Mouse (Mus musculus) kidney, postnatal 36 days (tissue): Measurements from ENCODE around the gene Map2k6.
A peak's percentile ranks its signal among the peaks of the same experiment; 100 is the strongest.

Experiments used
- DNase-seq, 2 experiments: peaks; one replicate each; pipeline ENCODE4 v3.0.0; 2021 to 2022; ENCODE audit warnings: mixed read lengths in 2 of 2

The Map2k6 gene

DNA sequence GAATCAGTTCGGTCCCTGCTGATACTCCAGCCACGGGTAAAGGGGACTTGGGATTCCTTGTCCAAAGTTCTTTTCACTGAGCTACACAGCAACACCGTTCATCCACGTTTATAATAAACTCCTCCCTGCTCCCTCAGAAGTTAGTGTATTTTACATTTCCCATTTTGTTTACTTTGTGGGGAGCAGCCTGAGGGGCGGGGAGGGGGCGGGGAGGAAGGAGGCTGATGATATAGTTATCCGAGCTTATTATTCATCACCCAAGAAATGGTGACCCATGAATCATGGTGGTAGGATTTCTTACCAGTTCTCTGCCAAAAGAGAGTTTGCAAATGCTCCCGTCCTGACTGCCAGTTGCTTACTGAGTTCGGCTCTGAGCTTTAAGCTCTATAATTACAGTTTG, 6.7 kb downstream of the Map2k6 start:
- no peak for DNase-seq

GRCm38 (mm10) chr11:110409131-110409530, 10.2 kb downstream of the Map2k6 start:
- no peak for DNase-seq

DNA sequence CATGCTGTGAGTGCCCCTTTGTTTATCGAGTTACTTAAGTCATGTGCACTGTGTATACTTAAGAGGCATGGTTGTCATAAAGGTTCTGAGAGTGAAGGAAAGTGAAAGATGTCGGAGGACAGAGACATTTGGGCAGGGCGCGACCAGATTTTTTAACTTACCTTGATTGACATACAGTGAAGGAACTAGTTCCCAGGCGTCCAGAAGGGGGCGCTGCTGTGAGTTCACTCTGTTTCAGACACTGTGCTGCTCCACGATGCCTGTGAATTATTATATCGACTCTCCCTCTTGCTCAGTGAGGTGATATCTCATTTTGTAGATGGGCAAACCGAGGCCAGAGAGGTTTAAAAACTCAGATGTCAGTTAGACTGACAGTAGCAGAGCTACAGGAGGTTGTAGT, 10.9 kb downstream of the Map2k6 start:
- DNase-seq, result peak in 1 of 2 experiments; percentile 75

- DNase-seq, result no peak
These were observed 12.7 kb downstream of the Map2k6 start for GRCm38 (mm10) chr11:110411596-110411995.

- no peak for DNase-seq
These were observed 15.3 kb downstream of the Map2k6 start for GRCm38 (mm10) chr11:110414263-110414662.

DNA sequence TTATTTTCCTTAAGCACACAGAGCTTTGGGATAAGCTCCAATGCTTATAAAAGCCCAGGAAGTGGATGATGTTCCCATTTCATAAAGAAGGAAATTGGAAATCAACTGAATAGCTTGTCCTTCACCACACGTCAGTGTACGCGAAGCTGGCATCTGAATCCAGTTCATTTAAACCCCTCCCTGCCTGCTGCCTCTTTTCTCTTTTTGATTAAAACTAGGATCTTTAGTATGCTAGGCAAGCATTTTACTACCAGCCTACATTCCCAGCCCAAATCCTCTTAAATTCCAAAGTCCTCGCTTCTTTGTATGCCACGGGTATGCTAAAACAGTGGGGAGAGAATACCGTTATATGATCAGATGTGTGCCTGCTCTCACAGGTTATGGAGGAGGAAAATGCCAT, 17.8 kb downstream of the Map2k6 start:
- DNase-seq, result no peak

GRCm38 (mm10) chr11:110420463-110420862, 21.5 kb downstream of the Map2k6 start:
- DNase-seq, result no peak

- no peak for DNase-seq
These were observed 27.7 kb downstream of the Map2k6 start for GRCm38 (mm10) chr11:110426572-110427145.

DNA sequence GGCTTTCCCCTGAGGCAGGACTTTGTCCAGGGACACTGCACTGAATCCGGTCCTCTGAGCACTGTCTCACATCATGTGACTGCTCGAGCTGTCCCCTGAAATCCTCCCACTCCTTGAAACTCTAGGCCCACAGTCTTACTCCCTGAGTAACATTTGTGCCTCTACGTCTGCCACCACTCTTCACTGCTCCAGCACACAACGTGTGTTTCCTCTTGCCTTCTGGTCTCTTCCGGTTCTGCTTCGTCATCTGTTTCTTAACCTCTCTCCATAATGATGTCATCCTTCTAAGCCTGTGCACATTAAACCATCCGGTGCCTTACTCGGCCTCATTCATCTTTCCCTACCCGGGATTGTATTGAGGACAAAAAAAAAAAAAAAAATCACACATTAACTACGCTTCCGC, 28.2 kb downstream of the Map2k6 start:
- DNase-seq, result peak; percentile 35 to 43

GRCm38 (mm10) chr11:110428999-110429398, 30.1 kb downstream of the Map2k6 start:
- no peak for DNase-seq

- DNase-seq, result no peak
These were observed 31.0 kb downstream of the Map2k6 start for GRCm38 (mm10) chr11:110429837-110430418.

GRCm38 (mm10) chr11:110435839-110436556, 37.1 kb downstream of the Map2k6 start:
- no peak for DNase-seq

GRCm38 (mm10) chr11:110436998-110437397, 38.1 kb downstream of the Map2k6 start:
- no peak for DNase-seq

DNA sequence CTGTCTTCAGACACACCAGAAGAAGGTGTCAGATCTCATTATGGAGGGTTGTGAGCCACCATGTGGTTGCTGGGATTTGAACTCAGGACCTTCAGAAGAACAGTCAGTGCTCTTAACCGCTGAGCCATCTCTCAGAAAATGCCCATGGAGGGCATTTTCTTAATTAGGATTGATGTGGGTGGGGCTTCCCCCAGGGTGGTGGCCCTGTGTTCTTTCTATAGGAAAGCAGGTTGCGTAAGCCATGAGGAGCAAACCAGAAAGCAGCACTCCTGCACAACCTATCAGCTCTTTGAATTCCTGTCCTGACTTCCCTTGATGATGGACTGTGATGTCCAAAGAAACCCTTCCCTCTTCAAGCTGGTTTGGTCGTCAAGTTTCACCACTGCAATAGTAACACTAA, 39.2 kb downstream of the Map2k6 start:
- DNase-seq, result no peak

DNA sequence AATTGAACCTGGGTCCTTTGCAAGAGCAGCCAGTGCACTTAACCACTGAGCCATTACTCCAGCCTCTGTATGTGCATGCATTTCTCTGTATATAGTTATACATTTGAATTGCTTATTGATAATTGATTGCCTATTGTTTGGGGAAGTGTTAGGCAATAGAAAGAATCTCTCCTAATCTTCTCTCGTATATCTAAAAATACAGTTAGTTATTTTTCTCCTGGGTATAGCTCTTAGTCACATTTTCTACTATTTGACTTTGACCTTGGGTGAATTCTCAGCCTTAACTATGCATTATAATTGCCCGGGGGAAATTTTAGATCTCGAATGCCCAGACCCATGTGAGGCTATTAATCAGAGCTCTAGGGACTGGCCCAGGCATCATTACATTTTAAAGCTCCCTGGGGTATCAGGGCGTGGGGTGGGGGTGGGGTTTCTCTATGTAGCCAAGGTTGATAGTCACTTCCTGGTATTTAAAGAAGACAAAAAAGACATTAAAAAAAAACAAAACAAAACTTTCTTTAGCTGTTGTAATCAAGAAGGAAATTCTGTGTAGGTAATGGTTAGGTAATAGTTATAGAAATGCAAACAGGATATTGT, 39.9 kb downstream of the Map2k6 start:
- no peak for DNase-seq

- DNase-seq, result no peak
These were observed 40.4 kb downstream of the Map2k6 start for GRCm38 (mm10) chr11:110439354-110439753.

DNA sequence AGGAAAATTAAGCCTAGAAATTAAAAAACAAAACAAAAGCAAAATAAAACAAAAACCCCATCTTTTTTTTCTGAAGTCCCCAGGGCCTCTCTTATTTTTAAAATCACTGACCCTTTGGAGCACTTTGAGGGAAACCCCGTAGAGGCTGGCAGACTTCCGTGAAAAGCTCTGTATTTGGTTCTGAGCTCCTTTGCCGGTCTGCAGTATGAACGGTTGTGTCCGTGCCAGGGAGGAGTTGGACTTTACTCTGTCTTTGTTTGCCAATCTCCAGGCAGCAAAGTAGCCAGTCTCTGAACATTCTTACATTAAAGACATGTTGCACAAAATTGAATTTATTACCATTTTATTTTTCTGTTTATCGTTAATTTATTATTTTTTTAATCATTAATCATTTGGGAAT, 45.7 kb downstream of the Map2k6 start:
- peak; percentile 78 to 79 for DNase-seq

DNA sequence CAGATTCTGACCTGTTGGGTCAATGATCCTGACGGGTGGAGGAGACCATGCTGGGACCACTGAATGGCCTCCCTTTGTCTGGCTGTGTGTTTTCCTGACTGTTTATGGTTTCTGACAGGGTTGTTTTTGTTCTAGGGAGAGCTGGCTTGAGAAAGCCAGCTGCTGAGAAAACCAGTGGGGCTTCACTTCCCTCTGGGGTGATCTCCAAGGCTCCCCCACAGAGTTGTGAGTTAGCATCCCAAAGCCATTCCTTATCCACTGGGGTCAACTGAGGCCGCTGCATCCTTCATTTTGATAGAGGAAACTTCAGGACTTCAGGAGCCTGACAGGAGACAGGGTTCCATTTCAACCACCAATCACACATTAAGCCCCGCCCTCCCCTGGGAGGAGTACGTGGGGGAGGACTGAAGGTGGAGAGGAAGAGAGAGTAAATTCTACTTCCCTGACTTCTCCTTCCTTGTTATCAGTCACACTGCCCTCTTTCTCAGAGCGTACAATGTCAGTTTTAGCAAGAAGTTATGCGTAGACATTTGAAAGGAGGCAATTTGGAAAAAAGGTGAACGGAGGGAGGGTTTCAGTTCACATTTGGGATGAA, 49.3 kb downstream of the Map2k6 start:
- DNase-seq, result peak; percentile 62 to 76

- peak; percentile 68 to 76 for DNase-seq
These were observed 49.8 kb downstream of the Map2k6 start for GRCm38 (mm10) chr11:110448726-110449161.

GRCm38 (mm10) chr11:110449183-110449582, 50.3 kb downstream of the Map2k6 start:
- DNase-seq, result no peak

DNA sequence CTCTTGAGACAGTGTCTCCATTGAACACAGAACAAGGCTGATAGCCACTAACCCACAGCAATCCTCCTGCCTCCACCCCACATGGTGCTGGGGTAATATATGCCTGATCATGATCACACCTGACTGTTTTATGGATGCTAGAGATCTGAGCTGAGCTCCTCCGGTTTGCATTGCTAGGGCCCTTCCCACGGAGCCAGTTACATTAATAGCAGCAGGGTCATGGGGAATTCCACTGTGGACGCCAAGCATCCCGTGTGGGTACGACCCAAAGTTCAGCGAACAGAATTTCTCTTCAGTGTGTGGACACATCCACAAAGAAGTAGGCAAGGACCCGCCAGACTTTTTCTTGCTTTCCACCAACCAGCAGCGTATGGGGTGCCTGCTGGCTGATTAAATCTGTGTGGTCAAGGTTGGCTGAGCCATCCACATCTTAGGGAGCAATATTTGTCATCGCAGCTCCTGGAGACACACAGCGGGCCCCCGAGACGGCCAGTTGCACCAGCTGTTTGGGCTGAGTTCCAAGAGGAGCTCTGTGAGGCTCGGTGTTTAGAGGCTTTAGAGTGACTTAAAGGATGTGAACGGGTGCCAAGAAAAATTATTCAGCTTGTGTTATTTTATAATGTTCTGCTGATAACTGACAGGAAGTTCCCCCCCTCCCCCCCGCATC, 51.3 kb downstream of the Map2k6 start:
- DNase-seq, result peak; percentile 34 to 46

- DNase-seq, result no peak
These were observed 51.8 kb downstream of the Map2k6 start for GRCm38 (mm10) chr11:110450758-110451121.

DNA sequence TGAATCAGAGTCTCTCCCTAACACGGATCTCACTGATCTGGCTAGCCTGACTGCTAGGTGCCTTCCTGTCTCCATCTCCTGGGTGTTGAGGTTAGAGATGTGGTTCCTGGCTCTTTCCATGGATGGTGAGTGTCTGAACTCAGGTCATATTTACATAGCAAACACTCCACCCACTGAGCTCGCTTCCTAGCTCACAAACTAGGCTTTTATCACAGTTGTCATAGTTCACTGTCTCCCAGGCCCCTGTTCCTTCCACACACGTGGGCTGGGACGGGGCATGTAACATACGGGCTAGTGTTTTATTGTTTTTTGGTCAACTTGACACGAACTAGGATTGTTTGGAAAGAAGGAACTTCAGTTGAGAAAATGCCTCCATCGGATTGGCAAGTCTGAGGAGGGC, 52.7 kb downstream of the Map2k6 start:
- no peak for DNase-seq
